Comparison of ENCODE assay signal across 23 mouse cellular contexts in the genomic region with DNA sequence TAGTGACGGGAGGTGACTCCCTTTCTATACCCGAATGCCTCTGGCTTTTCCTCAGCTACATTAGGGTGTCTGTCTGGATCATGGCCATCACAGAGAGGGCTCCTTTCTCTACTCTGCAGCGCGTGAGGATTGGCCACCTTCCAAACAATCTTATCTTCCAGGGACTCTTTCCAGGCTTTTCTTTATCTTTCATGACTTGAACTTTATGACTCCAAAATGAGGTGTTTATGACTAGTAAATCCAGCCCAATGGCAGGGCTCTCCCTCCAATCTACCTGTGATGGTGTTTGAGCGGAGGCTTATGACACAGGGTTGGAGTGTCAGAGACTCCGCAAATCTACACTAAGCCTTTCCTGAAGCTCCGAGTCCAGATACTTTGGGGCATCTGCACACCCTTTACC. TPM values are rescaled to one million over a fixed set of nuclear protein-coding genes. Genes with fewer than 3 reads are reported as not detected.
"Had no signal": no experiment of that assay in that cellular context is flagged by ENCODE, and none has a peak within 500 bp of the region (broad histone marks: within the 10 kb centered on the region; RNA-seq: fewer than 3 reads in every experiment).

No protein-coding gene starts in this region.

- H3K9ac ChIP-seq: liver, embryonic 13.5 days; midbrain, embryonic 13.5 days; neural tube, embryonic 13.5 days; stomach, embryonic 15.5 days had no signal

- H3K4me1 ChIP-seq: liver, embryonic 13.5 days; megakaryocyte, embryonic 14.5 days; midbrain, embryonic 10.5 days; midbrain, embryonic 13.5 days; neural tube, embryonic 13.5 days; stomach, embryonic 15.5 days had no signal

- H3K4me3 ChIP-seq: layer of hippocampus, adult 2 months; liver, embryonic 13.5 days; megakaryocyte, embryonic 14.5 days; midbrain, embryonic 10.5 days; midbrain, embryonic 13.5 days; myocyte; neural tube, embryonic 13.5 days; stomach, embryonic 15.5 days had no signal

- ATAC-seq: midbrain, embryonic 13.5 days; midbrain, embryonic 16.5 days had no signal

- H3K9me3 ChIP-seq: liver, embryonic 13.5 days; megakaryocyte, embryonic 14.5 days; midbrain, embryonic 10.5 days; midbrain, embryonic 13.5 days; neural tube, embryonic 13.5 days; stomach, embryonic 15.5 days had no signal

- DNase-seq: kidney, adult 18-20 months; kidney, adult 9 months; kidney, postnatal 14 days; kidney, postnatal 4 days; layer of hippocampus, adult 9-11 months; liver, embryonic 13.5 days; lung, adult 2 months; lung, postnatal 10 days; lung, postnatal 36 days; right cerebral cortex, adult 18-20 months; right cerebral cortex, postnatal 14 days; right cerebral cortex, postnatal 4 days; thymus, postnatal 25 days had no signal

- H3K36me3 ChIP-seq: midbrain, embryonic 10.5 days; midbrain, embryonic 13.5 days; neural tube, embryonic 13.5 days had no signal

- H3K27me3 ChIP-seq: liver, embryonic 13.5 days; megakaryocyte, embryonic 14.5 days; midbrain, embryonic 13.5 days; neural tube, embryonic 13.5 days; stomach, embryonic 15.5 days had no signal

- H3K27ac ChIP-seq: layer of hippocampus, adult 2 months; liver, embryonic 13.5 days; midbrain, embryonic 10.5 days; midbrain, embryonic 13.5 days; neural tube, embryonic 13.5 days; stomach, embryonic 15.5 days had no signal

- H3K4me2 ChIP-seq: liver, embryonic 13.5 days; midbrain, embryonic 13.5 days; neural tube, embryonic 13.5 days; stomach, embryonic 15.5 days had no signal

RNA-seq across cellular contexts. Expression of gene Slc15a1, which starts 36.2 kb away (rescaled TPM):
- polyA plus RNA-seq: limb, embryonic 11.5 days; liver, adult 2 months; liver, embryonic 13.5 days; midbrain, embryonic 10.5 days; midbrain, embryonic 16.5 days; myocyte; neural tube, embryonic 13.5 days had no signal
